Mouse (Mus musculus): ENCODE measurements around the gene Mab21l3.

DNA sequence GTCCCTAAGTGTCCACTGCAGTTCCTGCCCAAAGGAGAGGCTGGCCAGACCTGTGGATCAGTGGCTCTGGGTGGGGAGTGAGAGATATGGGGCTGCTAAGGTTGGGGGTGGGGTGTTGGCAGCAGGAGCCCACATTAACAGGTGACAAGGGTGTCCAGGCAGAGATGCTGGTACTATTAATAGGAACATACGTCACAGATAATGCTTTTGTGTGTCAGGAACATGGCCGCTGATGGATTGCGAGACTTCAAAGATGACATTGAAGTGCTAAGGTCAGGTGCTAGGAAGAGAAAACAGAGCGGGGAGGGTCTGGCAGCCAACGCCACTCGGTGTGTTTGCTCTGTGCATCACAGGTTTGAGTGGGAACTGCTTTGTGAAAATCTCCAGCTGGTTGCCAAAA, 44.4 kb downstream of the Mab21l3 start:
- TF ChIP-seq POLR2A (IDR thresholded peaks at IDR 0.05; ENCODE audit: low read depth, low read length) (no peak), CTCF (IDR thresholded peaks at IDR 0.05; ENCODE audit: extremely low read depth, insufficient read depth, insufficient read length, insufficient replicate concordance) (no peak)
